Mouse (Mus musculus): ENCODE measurements around the gene Capn10. TPM values are rescaled to one million over a fixed set of nuclear protein-coding genes. Genes with fewer than 3 reads are reported as not detected.
A peak's percentile ranks its signal among the peaks of the same experiment; 100 is the strongest.

Capn10 gene
- polyA plus RNA-seq, 1 experiment from 2014 or later = 43.0 TPM

GRCm38 (mm10) chr1:92906779-92907631, 27.2 kb upstream of the Capn10 start, which contains the start of gene Dusp28:
Dusp28 (plus strand) TSS chr1:92906981.
- Histone ChIP-seq H3K36me3 (ENCODE audit: control insufficient read depth, insufficient read depth, low read length) (no peaks in the 10 kb centered on the region), H3K9me3 (ENCODE audit: control insufficient read depth, low read length) (no peaks in the 10 kb centered on the region), H3K4me1 (replicated peaks; ENCODE audit: control insufficient read depth, insufficient read depth, low read length) (peaks cover 22% of the 10 kb centered on the region), H3K4me3 (ENCODE audit: low read depth, low read length) (peak within 1 kb of the TSS; percentile 71), H3K27ac (ENCODE audit: low read depth, low read length) (peak within 1 kb of the TSS; percentile 62), H3K9ac (ENCODE audit: low read length) (peak within 1 kb of the TSS; percentile 75), H3K27me3 (ENCODE audit: control insufficient read depth, insufficient read depth, low read length) (no peaks in the 10 kb centered on the region), H3K4me2 (ENCODE audit: low read depth, low read length, severe bottlenecking) (peak within 1 kb of the TSS; percentile 81)
- peak; percentile 93 for DNase-seq (ENCODE audit: low spot score)
- under 1% methylated on average over 81 of the region's 81 CpGs for WGBS
- ATAC-seq (replicated peaks; ENCODE audit: low FRiP score) = peak; percentile 86

GRCm38 (mm10) chr1:92907632-92908360, 26.4 kb upstream of the Capn10 start:
- 45% methylated on average over 20 of the region's 20 CpGs for WGBS
- H3K4me1 ChIP-seq (replicated peaks; ENCODE audit: control insufficient read depth, insufficient read depth, low read length) = peaks cover 23% of the 10 kb centered on the region
- ATAC-seq (replicated peaks; ENCODE audit: low FRiP score) = no peak

GRCm38 (mm10) chr1:92908664-92909063, 25.5 kb upstream of the Capn10 start:
- 89% methylated on average over 3 of the region's 3 CpGs for whole genome bisulfite sequencing
- Histone ChIP-seq H3K4me3 (ENCODE audit: low read depth, low read length) (no peak overlapping the region), H3K27ac (ENCODE audit: low read depth, low read length) (no peak overlapping the region), H3K36me3 (ENCODE audit: control insufficient read depth, insufficient read depth, low read length) (no peaks in the 10 kb centered on the region), H3K9me3 (ENCODE audit: control insufficient read depth, low read length) (no peaks in the 10 kb centered on the region), H3K27me3 (ENCODE audit: control insufficient read depth, insufficient read depth, low read length) (no peaks in the 10 kb centered on the region), H3K9ac (ENCODE audit: low read length) (no peak overlapping the region), H3K4me1 (replicated peaks; ENCODE audit: control insufficient read depth, insufficient read depth, low read length) (peaks cover 20% of the 10 kb centered on the region), H3K4me2 (ENCODE audit: low read depth, low read length, severe bottlenecking) (no peak overlapping the region)
- ATAC-seq (replicated peaks; ENCODE audit: low FRiP score) (no peak), DNase-seq (ENCODE audit: low spot score) (no peak)

More at GRCm38 (mm10) chr1:92907632-92908360, 26.4 kb upstream of the Capn10 start:
- no peaks in the 10 kb centered on the region for H3K9me3 ChIP-seq (ENCODE audit: control insufficient read depth, low read length)
- H3K9ac ChIP-seq (ENCODE audit: low read length) = peak overlapping the region; percentile 75
- no peaks in the 10 kb centered on the region for H3K27me3 ChIP-seq (ENCODE audit: control insufficient read depth, insufficient read depth, low read length)
- no peaks in the 10 kb centered on the region for H3K36me3 ChIP-seq (ENCODE audit: control insufficient read depth, insufficient read depth, low read length)
- peak overlapping the region; percentile 81 for H3K4me2 ChIP-seq (ENCODE audit: low read depth, low read length, severe bottlenecking)
- no peak for DNase-seq (ENCODE audit: low spot score)
- H3K27ac ChIP-seq (ENCODE audit: low read depth, low read length) = peak overlapping the region; percentile 62
- H3K4me3 ChIP-seq (ENCODE audit: low read depth, low read length) = peak overlapping the region; percentile 71

- WGBS = 68% methylated on average over 4 of the region's 4 CpGs
- no peaks in the 10 kb centered on the region for H3K36me3 ChIP-seq (ENCODE audit: control insufficient read depth, insufficient read depth, low read length)
- no peak overlapping the region for H3K27ac ChIP-seq (ENCODE audit: low read depth, low read length)
- peak; percentile 64 for DNase-seq (ENCODE audit: low spot score)
- no peaks in the 10 kb centered on the region for H3K27me3 ChIP-seq (ENCODE audit: control insufficient read depth, insufficient read depth, low read length)
- no peak overlapping the region for H3K4me2 ChIP-seq (ENCODE audit: low read depth, low read length, severe bottlenecking)
- no peak overlapping the region for H3K9ac ChIP-seq (ENCODE audit: low read length)
- H3K9me3 ChIP-seq (ENCODE audit: control insufficient read depth, low read length) = no peaks in the 10 kb centered on the region
- ATAC-seq (replicated peaks; ENCODE audit: low FRiP score) = no peak
- peaks cover 20% of the 10 kb centered on the region for H3K4me1 ChIP-seq (replicated peaks; ENCODE audit: control insufficient read depth, insufficient read depth, low read length)
- H3K4me3 ChIP-seq (ENCODE audit: low read depth, low read length) = no peak overlapping the region
These were observed 25.1 kb upstream of the Capn10 start for GRCm38 (mm10) chr1:92909068-92909467.

- under 1% methylated on average over 49 of the region's 57 CpGs for WGBS
- peak within 1 kb of the TSS; percentile 77 for H3K27ac ChIP-seq (ENCODE audit: low read depth, low read length)
- H3K9me3 ChIP-seq (ENCODE audit: control insufficient read depth, low read length) = no peaks in the 10 kb centered on the region
These were observed 23.8 kb upstream of the Capn10 start, which contains the start of gene Rnpepl1 for GRCm38 (mm10) chr1:92910239-92910885. Rnpepl1 (plus strand) TSS chr1:92910783.

GRCm38 (mm10) chr1:92910925-92911720, 23.1 kb upstream of the Capn10 start:
- peaks cover 20% of the 10 kb centered on the region for H3K4me1 ChIP-seq (replicated peaks; ENCODE audit: control insufficient read depth, insufficient read depth, low read length)
- no peaks in the 10 kb centered on the region; the same call in 1 of the 2 replicates for H3K36me3 ChIP-seq (ENCODE audit: control insufficient read depth, insufficient read depth, low read length)
- H3K9me3 ChIP-seq (ENCODE audit: control insufficient read depth, low read length) = no peaks in the 10 kb centered on the region
- peak overlapping the region; percentile 77 for H3K27ac ChIP-seq (ENCODE audit: low read depth, low read length)
- 1% methylated on average over 72 of the region's 85 CpGs for WGBS
- peak; percentile 27 for ATAC-seq (replicated peaks; ENCODE audit: low FRiP score)
- peak overlapping the region; percentile 82 for H3K4me3 ChIP-seq (ENCODE audit: low read depth, low read length)
- no peak for DNase-seq (ENCODE audit: low spot score)
- no peaks in the 10 kb centered on the region for H3K27me3 ChIP-seq (ENCODE audit: control insufficient read depth, insufficient read depth, low read length)
- H3K9ac ChIP-seq (ENCODE audit: low read length) = peak overlapping the region; percentile 69
- H3K4me2 ChIP-seq (ENCODE audit: low read depth, low read length, severe bottlenecking) = peak overlapping the region; percentile 88

More at GRCm38 (mm10) chr1:92910239-92910885, 23.8 kb upstream of the Capn10 start, which contains the start of gene Rnpepl1:
- H3K4me3 ChIP-seq (ENCODE audit: low read depth, low read length) = peak within 1 kb of the TSS; percentile 82
- DNase-seq (ENCODE audit: low spot score) = peak; percentile 86
- ATAC-seq (replicated peaks; ENCODE audit: low FRiP score) = peak; percentile 74
- peak within 1 kb of the TSS; percentile 88 for H3K4me2 ChIP-seq (ENCODE audit: low read depth, low read length, severe bottlenecking)
- H3K27me3 ChIP-seq (ENCODE audit: control insufficient read depth, insufficient read depth, low read length) = no peaks in the 10 kb centered on the region
- no peaks in the 10 kb centered on the region; the same call in 1 of the 2 replicates for H3K36me3 ChIP-seq (ENCODE audit: control insufficient read depth, insufficient read depth, low read length)
- peaks cover 20% of the 10 kb centered on the region for H3K4me1 ChIP-seq (replicated peaks; ENCODE audit: control insufficient read depth, insufficient read depth, low read length)
- peak within 1 kb of the TSS; percentile 69 for H3K9ac ChIP-seq (ENCODE audit: low read length)

- DNase-seq (ENCODE audit: low spot score) (no peak), ATAC-seq (replicated peaks; ENCODE audit: low FRiP score) (no peak)
- no peak overlapping the region for H3K27ac ChIP-seq (ENCODE audit: low read depth, low read length)
- no peaks in the 10 kb centered on the region; the same call in 1 of the 2 replicates for H3K36me3 ChIP-seq (ENCODE audit: control insufficient read depth, insufficient read depth, low read length)
- H3K4me2 ChIP-seq (ENCODE audit: low read depth, low read length, severe bottlenecking) = peak overlapping the region; percentile 88
- H3K4me3 ChIP-seq (ENCODE audit: low read depth, low read length) = peak overlapping the region; percentile 82
- no peaks in the 10 kb centered on the region for H3K27me3 ChIP-seq (ENCODE audit: control insufficient read depth, insufficient read depth, low read length)
- peak overlapping the region; percentile 69 for H3K9ac ChIP-seq (ENCODE audit: low read length)
- 46% methylated on average over 8 of the region's 8 CpGs for WGBS
- no peaks in the 10 kb centered on the region for H3K9me3 ChIP-seq (ENCODE audit: control insufficient read depth, low read length)
- H3K4me1 ChIP-seq (replicated peaks; ENCODE audit: control insufficient read depth, insufficient read depth, low read length) = peaks cover 20% of the 10 kb centered on the region
These were observed 22.4 kb upstream of the Capn10 start for GRCm38 (mm10) chr1:92911721-92912138.
